Mouse (Mus musculus) heart, embryonic 12.5 days (tissue): ENCODE measurements around the gene Pla2g3. TPM values are rescaled to one million over a fixed set of nuclear protein-coding genes. Genes with fewer than 3 reads are reported as not detected.

Source experiments
- ATAC-seq: fragments of 200-750 bp; cut with Nextera tagmentation; 2 replicates; pipeline ENCODE4 v1.8.0; 2017; ENCODE audit warnings: moderate TSS enrichment, moderate library complexity; ENCODE audit not compliant: insufficient number of reproducible peaks, low FRiP score
- H3K27ac ChIP-seq: fragments of 300-500 bp; sonication (generic); 2 replicates; pipeline ENCODE4 v1.5.1; 2016; ENCODE audit warnings: mild to moderate bottlenecking, moderate library complexity; ENCODE audit not compliant: poor library complexity, severe bottlenecking
- H3K27me3 ChIP-seq: fragments of 300-500 bp; sonication (generic); replicated peaks from 2 replicates; pipeline ENCODE4 v1.6.1; 2016; ENCODE audit warnings: mild to moderate bottlenecking, moderate library complexity
- H3K36me3 ChIP-seq: fragments of 300-500 bp; sonication (generic); 2 replicates; pipeline ENCODE4 v1.6.1; 2016; ENCODE audit warnings: mild to moderate bottlenecking, moderate library complexity
- H3K4me1 ChIP-seq: fragments of 300-500 bp; sonication (generic); replicated peaks from 2 replicates; pipeline ENCODE4 v1.6.1; 2016; ENCODE audit warnings: mild to moderate bottlenecking
- H3K4me2 ChIP-seq: fragments of 300-500 bp; sonication (generic); 2 replicates; pipeline ENCODE4 v1.6.1; 2016; ENCODE audit warnings: mild to moderate bottlenecking, moderate library complexity
- H3K4me3 ChIP-seq: fragments of 300-500 bp; sonication (generic); 2 replicates; pipeline ENCODE4 v1.5.1; 2016; ENCODE audit warnings: mild to moderate bottlenecking
- H3K9ac ChIP-seq: fragments of 300-500 bp; sonication (generic); 2 replicates; pipeline ENCODE4 v1.6.1; 2016; ENCODE audit warnings: mild to moderate bottlenecking, moderate library complexity
- H3K9me3 ChIP-seq: fragments of 300-500 bp; sonication (generic); replicated peaks from 2 replicates; pipeline ENCODE4 v1.6.1; 2016; ENCODE audit warnings: mild to moderate bottlenecking, moderate library complexity
- WGBS: fragments of 180-500 bp; shearing (Covaris S2); methylation state at CpG from one replicate; pipeline ENCODE4 v1.1.7; 2016; 5-methylcytosine and 5-hydroxymethylcytosine counted together
- polyA plus RNA-seq: library from polyadenylated mRNA; unstranded; fragments of >200 nt; fragmentation: Nextera tagmentation; extraction: Ambion mirVana; gene quantifications from 2 replicates; pipeline ENCODE4 v1.2.1, GENCODE M21; 2016

Gene Pla2g3
- polyA plus RNA-seq, 1 experiment from 2014 or later, result 0.26 TPM

- H3K27me3 ChIP-seq, result no peaks in the 10 kb centered on the region
- H3K36me3 ChIP-seq, result peaks cover 6% of the 10 kb centered on the region; the same call in 1 of the 2 replicates
- peaks cover 35% of the 10 kb centered on the region for H3K4me1 ChIP-seq
- peaks cover 6% of the 10 kb centered on the region for H3K9me3 ChIP-seq
- H3K27ac ChIP-seq, result no peak overlapping the region
- no peak for ATAC-seq
- H3K9ac ChIP-seq, result no peak overlapping the region
- H3K4me3 ChIP-seq, result peak overlapping the region; percentile 71
- WGBS, result 70% methylated on average over 4 of the region's 4 CpGs
- peak overlapping the region; percentile 74 for H3K4me2 ChIP-seq
Observed at GRCm38 (mm10) chr11:3539826-3540196, 51.7 kb downstream of the Pla2g3 start.

- H3K36me3 ChIP-seq, result peaks cover 6% of the 10 kb centered on the region; the same call in 1 of the 2 replicates
- H3K4me3 ChIP-seq, result peak within 1 kb of the TSS; percentile 71
- no peak within 1 kb of the TSS for H3K27ac ChIP-seq
- H3K4me2 ChIP-seq, result peak within 1 kb of the TSS; percentile 74
- ATAC-seq, result no peak
- no peaks in the 10 kb centered on the region for H3K27me3 ChIP-seq
- peaks cover 6% of the 10 kb centered on the region for H3K9me3 ChIP-seq
- WGBS, result 90% methylated on average over 23 of the region's 23 CpGs
- no peak within 1 kb of the TSS for H3K9ac ChIP-seq
- H3K4me1 ChIP-seq, result peaks cover 34% of the 10 kb centered on the region
Observed at GRCm38 (mm10) chr11:3540451-3541085, 52.5 kb downstream of the Pla2g3 start, which contains the start of gene Smtn. TSS of gene Smtn (minus strand) at chr11:3540612.

- WGBS, result 64% methylated on average over 3 of the region's 3 CpGs
- H3K4me3 ChIP-seq, result no peak overlapping the region
- H3K36me3 ChIP-seq, result peaks cover 3% of the 10 kb centered on the region; the same call in 1 of the 2 replicates
- no peak overlapping the region for H3K4me2 ChIP-seq
- H3K4me1 ChIP-seq, result peaks cover 32% of the 10 kb centered on the region
- ATAC-seq, result no peak
- no peak overlapping the region; the same call in 1 of the 2 replicates for H3K9ac ChIP-seq
- no peaks in the 10 kb centered on the region for H3K27me3 ChIP-seq
- H3K27ac ChIP-seq, result no peak overlapping the region
- H3K9me3 ChIP-seq, result peaks cover 6% of the 10 kb centered on the region
Observed at GRCm38 (mm10) chr11:3541932-3542331, 53.8 kb downstream of the Pla2g3 start.

GRCm38 (mm10) chr11:3543001-3543400 lies 54.9 kb downstream of the Pla2g3 start:
- WGBS, result 24% methylated on average over 5 of the region's 5 CpGs
- Histone ChIP-seq H3K27ac (no peak overlapping the region), H3K4me3 (no peak overlapping the region), H3K27me3 (no peaks in the 10 kb centered on the region), H3K4me1 (peaks cover 22% of the 10 kb centered on the region), H3K9me3 (peaks cover 6% of the 10 kb centered on the region), H3K9ac (0 out of 2 replicates have a peak overlapping the region, but pooled peaks have one; percentile 4), H3K36me3 (no peaks in the 10 kb centered on the region), H3K4me2 (no peak overlapping the region)
- no peak for ATAC-seq

GRCm38 (mm10) chr11:3544409-3544808 lies 56.3 kb downstream of the Pla2g3 start:
- H3K27me3 ChIP-seq, result no peaks in the 10 kb centered on the region
- peaks cover 16% of the 10 kb centered on the region for H3K4me1 ChIP-seq
- H3K9me3 ChIP-seq, result peaks cover 6% of the 10 kb centered on the region
- 93% methylated on average over 5 of the region's 5 CpGs for WGBS
- H3K4me2 ChIP-seq, result no peak overlapping the region
- no peak overlapping the region for H3K27ac ChIP-seq
- ATAC-seq, result no peak
- no peak overlapping the region for H3K4me3 ChIP-seq
- H3K9ac ChIP-seq, result no peak overlapping the region
- no peaks in the 10 kb centered on the region for H3K36me3 ChIP-seq

- WGBS, result 17% methylated on average over 9 of the region's 9 CpGs
- Histone ChIP-seq H3K4me1 (peaks cover 22% of the 10 kb centered on the region), H3K9ac (no peak overlapping the region), H3K36me3 (no peaks in the 10 kb centered on the region), H3K27me3 (no peaks in the 10 kb centered on the region), H3K9me3 (peaks cover 6% of the 10 kb centered on the region), H3K4me3 (no peak overlapping the region), H3K4me2 (no peak overlapping the region), H3K27ac (peak overlapping the region; percentile 56)
- peak; percentile 41; the same call in 1 of the 2 replicates for ATAC-seq
Observed at GRCm38 (mm10) chr11:3545531-3546241, 57.6 kb downstream of the Pla2g3 start.

GRCm38 (mm10) chr11:3546242-3546562 lies 58.1 kb downstream of the Pla2g3 start:
- Histone ChIP-seq H3K9me3 (peaks cover 6% of the 10 kb centered on the region), H3K27ac (peak overlapping the region; percentile 56), H3K9ac (no peak overlapping the region), H3K4me1 (peaks cover 22% of the 10 kb centered on the region), H3K4me2 (no peak overlapping the region), H3K4me3 (no peak overlapping the region), H3K27me3 (no peaks in the 10 kb centered on the region), H3K36me3 (no peaks in the 10 kb centered on the region)
- ATAC-seq, result no peak
- WGBS, result 26% methylated on average over 1 of the region's 1 CpGs

GRCm38 (mm10) chr11:3547047-3547446 lies 59.0 kb downstream of the Pla2g3 start:
- no peak overlapping the region for H3K4me2 ChIP-seq
- H3K4me3 ChIP-seq, result no peak overlapping the region
- no peaks in the 10 kb centered on the region for H3K36me3 ChIP-seq
- no peak for ATAC-seq
- H3K9me3 ChIP-seq, result peaks cover 6% of the 10 kb centered on the region
- WGBS, result 71% methylated on average over 2 of the region's 2 CpGs
- H3K9ac ChIP-seq, result no peak overlapping the region
- peaks cover 22% of the 10 kb centered on the region for H3K4me1 ChIP-seq
- H3K27ac ChIP-seq, result no peak overlapping the region
- no peaks in the 10 kb centered on the region for H3K27me3 ChIP-seq

GRCm38 (mm10) chr11:3547969-3548368 lies 59.9 kb downstream of the Pla2g3 start:
- ATAC-seq, result no peak
- Histone ChIP-seq H3K9ac (no peak overlapping the region), H3K4me2 (no peak overlapping the region), H3K4me3 (no peak overlapping the region), H3K27me3 (no peaks in the 10 kb centered on the region), H3K9me3 (peaks cover 6% of the 10 kb centered on the region), H3K4me1 (peaks cover 20% of the 10 kb centered on the region), H3K36me3 (no peaks in the 10 kb centered on the region), H3K27ac (no peak overlapping the region)
- 24% methylated on average over 6 of the region's 6 CpGs for WGBS

GRCm38 (mm10) chr11:3548564-3549295 lies 60.6 kb downstream of the Pla2g3 start:
- Histone ChIP-seq H3K27me3 (no peaks in the 10 kb centered on the region), H3K4me3 (no peak overlapping the region), H3K4me2 (no peak overlapping the region), H3K4me1 (peaks cover 17% of the 10 kb centered on the region), H3K9ac (no peak overlapping the region), H3K36me3 (no peaks in the 10 kb centered on the region), H3K27ac (no peak overlapping the region), H3K9me3 (peaks cover 6% of the 10 kb centered on the region)
- 71% methylated on average over 3 of the region's 3 CpGs for WGBS
- ATAC-seq, result no peak
